Comparison of ENCODE assay signal across 14 mouse cellular contexts in the genomic region with DNA sequence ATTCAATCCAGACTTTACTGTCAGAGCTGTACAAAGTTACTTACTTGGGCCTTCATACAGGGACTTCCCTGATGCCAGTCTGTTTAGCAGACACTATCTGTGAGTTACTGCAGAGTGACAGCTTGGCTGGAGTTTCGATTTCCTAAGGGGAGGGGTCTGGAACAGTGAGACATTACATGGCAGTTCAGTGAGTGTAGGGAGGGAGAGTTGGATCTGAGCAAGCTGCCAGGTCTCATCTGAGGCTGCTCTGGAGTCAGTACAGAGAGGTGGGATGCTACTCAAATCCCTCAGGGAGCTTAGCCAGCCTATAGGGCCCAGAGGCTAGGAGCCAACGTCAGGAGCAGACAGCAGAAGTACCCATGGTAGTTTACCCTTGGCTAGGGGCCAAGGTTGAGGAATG.
DNase-seq lines count a peak whose midpoint lies in the region; ATAC-seq and TF ChIP-seq lines count a peak whose summit lies in the region.
"Had no signal": no experiment of that assay in that cellular context is flagged by ENCODE, and none has a peak within 500 bp of the region (broad histone marks: within the 10 kb centered on the region; RNA-seq: fewer than 3 reads in every experiment).

No protein-coding gene starts in this region.

- H3K9ac ChIP-seq in heart, embryonic 12.5 days = no peak overlapping the region
- no peak overlapping the region for H3K9ac ChIP-seq in embryonic facial prominence, embryonic 13.5 days
- no peak overlapping the region for H3K9ac ChIP-seq in hindbrain, postnatal 0 days (replicated peaks; ENCODE audit: low read length)
- no peak overlapping the region for H3K9ac ChIP-seq in liver, embryonic 11.5 days (ENCODE audit: low read depth, low read length)

- peak; percentile 45; the same call in 1 of the 2 replicates for ATAC-seq in heart, embryonic 12.5 days (ENCODE audit: insufficient number of reproducible peaks, low FRiP score)
- ATAC-seq in embryonic facial prominence, embryonic 13.5 days (ENCODE audit: insufficient number of reproducible peaks, insufficient read depth, low FRiP score, low TSS enrichment, low read depth) = 0 out of 2 replicates have a peak, but pooled peaks have one; percentile 37
- ATAC-seq in hindbrain, postnatal 0 days = peak; percentile 69
- ATAC-seq in liver, embryonic 11.5 days (replicated peaks; ENCODE audit: low FRiP score) = no peak; the same call in 1 of the 2 replicates

- no peaks in the 10 kb centered on the region for H3K36me3 ChIP-seq in heart, embryonic 12.5 days
- no peaks in the 10 kb centered on the region for H3K36me3 ChIP-seq in heart, embryonic 10.5 days
- no peaks in the 10 kb centered on the region for H3K36me3 ChIP-seq in embryonic facial prominence, embryonic 13.5 days
- no peaks in the 10 kb centered on the region for H3K36me3 ChIP-seq in hindbrain, postnatal 0 days (ENCODE audit: insufficient read depth, low read length)
- H3K36me3 ChIP-seq in liver, embryonic 11.5 days (ENCODE audit: control insufficient read depth, insufficient read depth, low read length) = no peaks in the 10 kb centered on the region

- no peak for TF ChIP-seq CTCF in hindbrain, postnatal 0 days (IDR thresholded peaks at IDR 0.05; ENCODE audit: low read depth)

- no peak overlapping the region for H3K4me3 ChIP-seq in heart, embryonic 12.5 days
- no peak overlapping the region for H3K4me3 ChIP-seq in heart, embryonic 10.5 days
- no peak overlapping the region for H3K4me3 ChIP-seq in embryonic facial prominence, embryonic 13.5 days
- H3K4me3 ChIP-seq in hindbrain, postnatal 0 days (ENCODE audit: low read length) = no peak overlapping the region
- no peak overlapping the region for H3K4me3 ChIP-seq in liver, embryonic 11.5 days (ENCODE audit: low read depth, low read length)

- WGBS in heart, embryonic 12.5 days = 42% methylated on average over 2 of the region's 2 CpGs
- 43% methylated on average over 2 of the region's 2 CpGs for WGBS in heart, embryonic 10.5 days
- 30% methylated on average over 2 of the region's 2 CpGs for WGBS in embryonic facial prominence, embryonic 13.5 days
- 34% methylated on average over 2 of the region's 2 CpGs for WGBS in hindbrain, postnatal 0 days
- WGBS in liver, embryonic 11.5 days = 47% methylated on average over 2 of the region's 2 CpGs

- no peaks in the 10 kb centered on the region for H3K4me1 ChIP-seq in heart, embryonic 12.5 days (replicated peaks)
- H3K4me1 ChIP-seq in heart, embryonic 10.5 days = no peaks in the 10 kb centered on the region
- H3K4me1 ChIP-seq in embryonic facial prominence, embryonic 13.5 days = peaks cover 4% of the 10 kb centered on the region; the same call in 1 of the 2 replicates
- no peaks in the 10 kb centered on the region for H3K4me1 ChIP-seq in hindbrain, postnatal 0 days (ENCODE audit: insufficient read depth, low read length)
- no peaks in the 10 kb centered on the region for H3K4me1 ChIP-seq in liver, embryonic 11.5 days (replicated peaks; ENCODE audit: control insufficient read depth, insufficient read depth, low read length)

- H3K27ac ChIP-seq in heart, embryonic 12.5 days (ENCODE audit: poor library complexity, severe bottlenecking) = no peak overlapping the region
- H3K27ac ChIP-seq in heart, embryonic 10.5 days = no peak overlapping the region
- H3K27ac ChIP-seq in embryonic facial prominence, embryonic 13.5 days = no peak overlapping the region
- H3K27ac ChIP-seq in hindbrain, postnatal 0 days = no peak overlapping the region
- H3K27ac ChIP-seq in liver, embryonic 11.5 days (ENCODE audit: low read depth, low read length) = no peak overlapping the region

- no peaks in the 10 kb centered on the region for H3K9me3 ChIP-seq in heart, embryonic 12.5 days (replicated peaks)
- no peaks in the 10 kb centered on the region for H3K9me3 ChIP-seq in heart, embryonic 10.5 days
- no peaks in the 10 kb centered on the region for H3K9me3 ChIP-seq in embryonic facial prominence, embryonic 13.5 days
- H3K9me3 ChIP-seq in hindbrain, postnatal 0 days (ENCODE audit: low read length) = no peaks in the 10 kb centered on the region
- no peaks in the 10 kb centered on the region for H3K9me3 ChIP-seq in liver, embryonic 11.5 days (ENCODE audit: control insufficient read depth, low read length)

- H3K27me3 ChIP-seq in heart, embryonic 12.5 days (replicated peaks) = no peaks in the 10 kb centered on the region
- no peaks in the 10 kb centered on the region for H3K27me3 ChIP-seq in heart, embryonic 10.5 days (ENCODE audit: insufficient read depth, poor library complexity, severe bottlenecking)
- no peaks in the 10 kb centered on the region for H3K27me3 ChIP-seq in embryonic facial prominence, embryonic 13.5 days
- no peaks in the 10 kb centered on the region for H3K27me3 ChIP-seq in hindbrain, postnatal 0 days (ENCODE audit: insufficient read depth, low read length)
- H3K27me3 ChIP-seq in liver, embryonic 11.5 days (replicated peaks; ENCODE audit: control insufficient read depth, insufficient read depth, low read length) = no peaks in the 10 kb centered on the region

- DNase-seq in heart, embryonic 10.5 days (ENCODE audit: low spot score) = no peak
- DNase-seq in layer of hippocampus, postnatal 10 days (ENCODE audit: low spot score in 2 of 2) = peak; percentile 4 to 16
- no peak for DNase-seq in layer of hippocampus, adult 9-10 months (ENCODE audit: low spot score)
- DNase-seq in hindbrain, postnatal 0 days (ENCODE audit: low spot score) = peak; percentile 20
- DNase-seq in liver, embryonic 11.5 days (ENCODE audit: low spot score) = no peak
- no peak for DNase-seq in ovary, adult 18-20 months (ENCODE audit: low spot score)
- DNase-seq: cerebellum, adult 11-12 months; gastrocnemius, postnatal 14 days; kidney, postnatal 36 days; layer of hippocampus, postnatal 36 days; right cerebral cortex, postnatal 4 days; thymus, postnatal 14 days had no signal

- H3K4me2 ChIP-seq in heart, embryonic 12.5 days = no peak overlapping the region
- no peak overlapping the region for H3K4me2 ChIP-seq in embryonic facial prominence, embryonic 13.5 days
- no peak overlapping the region for H3K4me2 ChIP-seq in hindbrain, postnatal 0 days (ENCODE audit: low read depth, low read length)
- H3K4me2 ChIP-seq in liver, embryonic 11.5 days = no peak overlapping the region

Comparison
In these comparisons a context has a peak if more than half of its experiments do, and no peak if none do; other contexts are left out.
1. DNase-seq: peak in layer of hippocampus, postnatal 10 days (2 of 2) and hindbrain, postnatal 0 days (single experiment); none in heart, embryonic 10.5 days (single experiment), layer of hippocampus, adult 9-10 months (single experiment), liver, embryonic 11.5 days (single experiment) and ovary, adult 18-20 months (single experiment).